Mouse (Mus musculus) ES-E14 (cell line): ENCODE measurements around the gene Dagla.

Experiments used
- CHD2 ChIP-seq: IDR thresholded peaks from 2 replicates; pipeline ENCODE4 v1.6.1; 2014; ENCODE audit warnings: mild to moderate bottlenecking, low read depth, low read length, inconsistent platforms
- MAFK ChIP-seq: IDR thresholded peaks from 2 replicates; pipeline ENCODE4 v1.6.1; 2014; ENCODE audit warnings: mild to moderate bottlenecking, low read depth, low read length, inconsistent platforms; ENCODE audit not compliant: insufficient read depth
- ZC3H11A ChIP-seq: IDR thresholded peaks from 2 replicates; pipeline ENCODE4 v1.6.1; 2012; ENCODE audit warnings: low read depth, mild to moderate bottlenecking, inconsistent platforms, low read length, borderline replicate concordance

GRCm38 (mm10) chr19:10268851-10269250 is 35.8 kb downstream of the Dagla start:
- TF ChIP-seq MAFK (no peak), ZC3H11A (no peak), CHD2 (no peak)
